Mouse (Mus musculus) liver, embryonic 14.5 days (tissue): ENCODE results near the gene Nup107. TPM values are rescaled to one million over a fixed set of nuclear protein-coding genes. Genes with fewer than 3 reads are reported as not detected.
"Not testable (repeated sequence)": the region's sequence is repeated elsewhere in the genome, so short reads cannot be mapped to it uniquely, and the experiment has no call there.

Source experiments
- ATAC-seq: fragments of 200-750 bp; cut with Nextera tagmentation; 2 replicates; pipeline ENCODE4 v1.8.0; 2017; ENCODE audit warnings: moderate number of reproducible peaks, mild to moderate bottlenecking, moderate library complexity; ENCODE audit not compliant: insufficient read depth
- DNase-seq, 3 experiments: peaks; one replicate each; pipeline ENCODE4 v3.0.0-alpha.2; 2012 to 2013; ENCODE audit warnings: low read depth in 3 of 3, low spot score in 3 of 3
- H3K27ac ChIP-seq: fragments of 300-500 bp; sonication (generic); 2 replicates; pipeline ENCODE4 v1.5.1; 2014; ENCODE audit warnings: moderate library complexity, mild to moderate bottlenecking, control low read depth, inconsistent platforms
- H3K27me3 ChIP-seq: fragments of 300-500 bp; sonication (generic); 2 replicates; pipeline ENCODE4 v1.6.1; 2014; ENCODE audit warnings: mild to moderate bottlenecking, low read length, moderate library complexity; ENCODE audit not compliant: control insufficient read depth, insufficient read depth
- H3K36me3 ChIP-seq: fragments of 300-500 bp; sonication (generic); replicated peaks from 2 replicates; pipeline ENCODE4 v1.6.1; 2014; ENCODE audit warnings: low read depth; ENCODE audit not compliant: control insufficient read depth, insufficient read depth
- H3K4me1 ChIP-seq, 2 experiments: fragments of 200-500 bp in 1 of 2; fragments of 300-500 bp in 1 of 2; sonication (generic) in 1 of 2; replicated peaks; 2 replicates each; pipeline ENCODE4 v1.6.1; 2012 to 2014; ENCODE audit warnings: antibody characterized with exemption in 1 of 2, inconsistent platforms in 1 of 2, low read length in 1 of 2; ENCODE audit not compliant: control insufficient read depth in 2 of 2, insufficient read depth in 2 of 2
- H3K4me2 ChIP-seq: fragments of 300-500 bp; sonication (generic); 2 replicates; pipeline ENCODE4 v1.6.1; 2014; ENCODE audit warnings: low read depth, mild to moderate bottlenecking, control low read depth, moderate library complexity
- H3K4me3 ChIP-seq, 2 experiments: fragments of 200-500 bp in 1 of 2; fragments of 300-500 bp in 1 of 2; sonication (generic) in 1 of 2; 2 replicates each; pipeline ENCODE4 v1.5.1; 2012 to 2014; ENCODE audit warnings: low read depth in 2 of 2, low read length in 2 of 2, mild to moderate bottlenecking in 2 of 2, control low read depth in 1 of 2, inconsistent platforms in 1 of 2, moderate library complexity in 1 of 2; ENCODE audit not compliant: insufficient read depth in 1 of 2
- H3K9ac ChIP-seq: fragments of 300-500 bp; sonication (generic); replicated peaks from 2 replicates; pipeline ENCODE4 v1.6.1; 2014; ENCODE audit warnings: mild to moderate bottlenecking, control low read depth, moderate library complexity
- H3K9me3 ChIP-seq: fragments of 300-500 bp; sonication (generic); 2 replicates; pipeline ENCODE4 v1.6.1; 2016; ENCODE audit warnings: low read length, mixed read lengths; ENCODE audit not compliant: control insufficient read depth
- CTCF ChIP-seq: IDR thresholded peaks from 2 replicates; pipeline ENCODE4 v1.5.1; 2016; ENCODE audit warnings: antibody characterized with exemption, low read depth, control low read depth
- EP300 ChIP-seq: IDR thresholded peaks from 2 replicates; pipeline ENCODE4 v1.6.1; 2016; ENCODE audit warnings: antibody characterized with exemption, low read depth
- whole genome bisulfite sequencing: fragments of 180-500 bp; shearing (Covaris S2); extraction: QIAGEN DNeasy Blood & Tissue Kit; methylation state at CpG from one replicate; pipeline ENCODE4 v1.1.7; 2014; ENCODE audit not compliant: insufficient replicate concordance; 5-methylcytosine and 5-hydroxymethylcytosine counted together
- polyA plus RNA-seq, 2 experiments: library from polyadenylated mRNA; depleted of rRNA in 1 of 2; stranded (reverse) in 1 of 2; unstranded in 1 of 2; fragments of >200 nt; fragmentation: Nextera tagmentation in 1 of 2; extraction: Ambion mirVana in 1 of 2; gene quantifications; 2 replicates each; pipeline versions ENCODE4 v1.2.1 to v1.2.3; 2012 to 2014

Nup107 gene
- polyA plus RNA-seq, 2 experiments, result 28.8 to 45.0 TPM

DNA sequence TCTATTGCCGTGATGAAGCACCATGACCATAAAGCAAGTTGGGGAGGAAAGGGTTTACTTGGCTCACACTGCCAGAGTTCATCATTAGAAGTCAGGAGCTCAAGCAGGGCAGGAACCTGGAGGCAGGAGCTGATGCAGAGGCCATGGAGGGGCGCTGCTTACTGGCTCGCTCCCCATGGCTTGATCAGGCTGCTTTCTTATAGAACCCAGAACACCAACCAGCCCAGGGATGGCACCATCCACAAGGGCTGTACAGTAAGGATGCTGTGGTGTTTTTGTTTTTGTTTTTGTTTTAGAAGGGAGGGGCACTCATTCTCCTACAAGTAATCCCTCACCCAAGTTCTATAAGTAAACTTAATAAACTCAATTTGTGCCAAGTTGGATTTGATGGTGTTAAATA lies 75.8 kb downstream of the Nup107 start:
- WGBS, result 65% methylated on average over 3 of the region's 3 CpGs
- Histone ChIP-seq H3K27me3 (no peaks in the 10 kb centered on the region), H3K36me3 (no peaks in the 10 kb centered on the region), H3K9me3 (no peaks in the 10 kb centered on the region), H3K9ac (no peak overlapping the region), H3K4me2 (no peak overlapping the region), H3K4me1 (peaks cover 0 to 10% of the 10 kb centered on the region in 2 experiments; a peak in 1 of 4 replicates), H3K4me3 (no peak overlapping the region), H3K27ac (no peak overlapping the region)
- TF ChIP-seq CTCF (no peak), EP300 (no peak)
- no peak for ATAC-seq
- no peak for DNase-seq

DNA sequence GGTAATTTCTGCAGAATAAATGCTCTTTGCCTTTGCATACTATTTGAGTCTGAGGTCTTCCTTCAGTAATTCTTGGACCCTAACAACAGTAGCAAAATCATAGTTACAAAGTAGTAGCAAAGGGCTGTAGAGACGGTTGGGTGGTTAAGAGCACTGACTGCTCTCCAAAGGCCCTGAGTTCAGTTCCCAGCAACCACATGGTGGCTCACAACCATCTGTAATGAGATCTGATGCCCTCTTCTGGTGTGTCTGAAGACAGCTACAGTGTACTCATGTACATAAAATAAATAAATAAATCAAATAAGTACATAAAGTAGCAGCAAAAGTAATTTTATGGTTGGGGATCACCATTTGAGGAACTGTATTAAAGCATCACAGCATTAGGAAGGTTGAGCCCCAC lies 76.9 kb downstream of the Nup107 start:
- H3K4me3 ChIP-seq, H3K27me3 ChIP-seq, ATAC-seq, H3K9ac ChIP-seq, H3K36me3 ChIP-seq, DNase-seq, H3K27ac ChIP-seq, H3K4me2 ChIP-seq, H3K9me3 ChIP-seq: not testable (repeated sequence)
- 81% methylated on average over 1 of the region's 1 CpGs for WGBS
- peaks cover 0 to 10% of the 10 kb centered on the region in 2 experiments; a peak in 2 of 4 replicates for H3K4me1 ChIP-seq

DNA sequence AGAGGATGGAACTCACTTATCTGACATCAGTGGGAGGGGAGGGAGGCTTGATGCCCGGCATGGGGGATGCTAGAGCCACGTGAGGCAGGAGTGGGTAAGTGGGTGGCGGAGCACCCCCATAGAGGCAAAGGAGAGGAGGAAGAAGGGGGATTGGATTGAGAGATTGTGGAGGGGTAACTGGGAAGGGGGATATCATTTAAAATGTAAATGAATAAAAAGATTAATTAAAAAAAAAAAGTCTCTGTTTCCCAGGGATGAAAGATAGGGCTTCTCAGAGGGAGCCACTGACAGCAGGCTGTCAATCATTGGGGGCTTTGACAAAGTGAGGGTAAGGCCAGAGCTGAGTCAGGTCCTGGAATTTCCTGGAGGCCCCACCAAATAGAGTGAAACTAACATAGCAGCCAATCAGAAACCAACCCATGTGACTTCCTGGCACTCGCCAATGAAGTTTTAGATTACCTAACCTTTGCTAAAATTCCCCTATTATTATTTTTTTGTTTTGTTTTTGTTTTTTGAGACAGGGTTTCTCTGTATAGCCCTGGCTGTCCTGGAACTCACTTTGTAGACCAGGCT lies 77.5 kb downstream of the Nup107 start:
- Histone ChIP-seq H3K4me3 (no peak overlapping the region), H3K4me1 (peaks cover 0 to 10% of the 10 kb centered on the region in 2 experiments; a peak in 2 of 4 replicates), H3K27me3 (no peaks in the 10 kb centered on the region), H3K27ac (no peak overlapping the region), H3K9ac (no peak overlapping the region), H3K9me3 (no peaks in the 10 kb centered on the region), H3K36me3 (no peaks in the 10 kb centered on the region), H3K4me2 (no peak overlapping the region)
- no peak for ATAC-seq
- DNase-seq, result no peak
- TF ChIP-seq EP300 (no peak), CTCF (no peak)
- 45% methylated on average over 4 of the region's 4 CpGs for WGBS

DNA sequence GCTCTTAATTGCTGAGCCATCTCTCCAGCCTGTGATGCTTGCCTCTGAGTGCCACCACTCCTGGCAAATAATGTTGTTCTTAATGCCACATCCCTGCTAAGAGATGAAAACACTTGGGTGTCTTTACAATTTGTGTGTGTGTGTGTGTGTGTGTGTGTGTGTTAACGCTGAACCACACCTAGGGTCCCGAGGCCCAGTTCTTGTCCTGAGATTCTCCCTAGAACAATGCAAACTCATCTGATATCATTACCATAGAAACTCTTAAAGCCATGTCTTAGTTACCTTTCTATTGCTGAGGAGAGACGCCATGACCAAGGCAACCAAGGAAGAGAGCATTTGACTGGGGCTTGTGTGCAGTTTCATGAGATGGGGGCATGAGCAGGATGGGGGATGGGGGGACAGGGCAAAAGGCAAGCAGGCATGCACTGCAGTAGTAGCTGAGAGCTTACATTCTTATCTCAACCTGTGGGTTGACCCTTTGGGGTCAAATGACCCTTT lies 78.4 kb downstream of the Nup107 start:
- 70% methylated on average over 3 of the region's 3 CpGs for WGBS
- no peak for DNase-seq
- TF ChIP-seq CTCF (no peak), EP300 (no peak)
- Histone ChIP-seq H3K9me3 (no peaks in the 10 kb centered on the region), H3K27ac (no peak overlapping the region), H3K36me3 (no peaks in the 10 kb centered on the region), H3K4me2 (no peak overlapping the region), H3K27me3 (no peaks in the 10 kb centered on the region), H3K9ac (no peak overlapping the region), H3K4me3 (no peak overlapping the region), H3K4me1 (peaks cover 0 to 10% of the 10 kb centered on the region in 2 experiments; a peak in 2 of 4 replicates)
- ATAC-seq, result no peak

DNA sequence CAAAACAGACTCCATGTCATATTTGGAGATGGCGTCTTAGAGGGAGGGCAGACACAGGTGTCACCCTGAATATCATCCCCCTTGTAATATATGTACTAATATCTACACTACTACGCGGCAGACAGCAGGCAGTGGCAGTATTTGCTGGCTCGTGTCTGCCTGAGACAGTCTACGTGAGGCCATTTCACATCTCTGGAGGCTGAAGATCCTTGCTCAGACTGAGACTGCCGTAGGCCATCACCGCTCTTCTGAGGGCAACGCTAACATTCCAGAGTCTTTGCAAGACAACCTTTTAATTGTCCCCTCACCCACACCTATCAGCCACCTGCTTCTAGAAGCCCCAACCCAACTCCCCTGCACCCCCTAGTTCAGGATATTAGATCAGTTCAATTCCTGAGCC lies 79.0 kb downstream of the Nup107 start:
- Histone ChIP-seq H3K9ac (no peak overlapping the region), H3K4me1 (peaks cover 0 to 13% of the 10 kb centered on the region in 2 experiments; a peak in 3 of 4 replicates), H3K4me2 (no peak overlapping the region), H3K27ac (no peak overlapping the region), H3K36me3 (no peaks in the 10 kb centered on the region; the same call in 1 of the 2 replicates), H3K27me3 (no peaks in the 10 kb centered on the region), H3K4me3 (no peak overlapping the region), H3K9me3 (no peaks in the 10 kb centered on the region)
- no peak for TF ChIP-seq CTCF
- TF ChIP-seq EP300, result no peak
- WGBS, result 83% methylated on average over 8 of the region's 8 CpGs
- DNase-seq (no peak), ATAC-seq (no peak)
